In the genomic region with DNA sequence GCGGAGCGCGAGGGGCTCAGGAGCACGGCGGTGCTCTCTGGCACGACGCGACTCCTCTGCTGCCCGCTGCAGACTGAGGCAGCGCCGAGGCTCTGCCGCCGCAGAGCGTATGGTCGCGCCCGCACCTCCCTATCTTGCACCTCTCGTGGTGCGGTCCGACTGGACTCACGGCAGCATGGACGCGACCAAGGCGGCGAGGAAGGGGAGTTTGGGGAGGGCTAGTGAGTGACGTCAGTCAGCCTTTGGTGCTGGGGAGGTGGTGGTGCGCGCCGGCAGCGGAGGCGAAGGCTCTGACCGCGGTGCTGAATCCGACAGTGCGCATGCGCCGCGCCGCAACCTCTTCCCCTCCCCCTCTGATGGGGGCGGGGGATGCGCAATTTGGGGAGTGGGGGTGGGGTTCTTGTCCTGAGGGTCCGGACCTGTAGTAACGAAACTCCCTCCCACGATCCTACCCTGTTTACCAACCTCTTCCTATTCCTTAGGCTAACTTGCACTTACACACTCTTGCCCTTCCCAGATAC, we compare ENCODE assay signal across 8 mouse cellular contexts. TPM values are rescaled to one million over a fixed set of nuclear protein-coding genes. Genes with fewer than 3 reads are reported as not detected.
A peak's percentile ranks its signal among the peaks of the same experiment; 100 is the strongest.
DNase-seq lines count a peak whose midpoint lies in the region; ATAC-seq lines count a peak whose summit lies in the region.

Gene Syn1, minus strand, starts transcription at position 161 of the 521 bp plus-strand sequence.

- no peaks in the 10 kb centered on the region for H3K9me3 ChIP-seq in forebrain, embryonic 13.5 days (replicated peaks)
- H3K9me3 ChIP-seq in liver, embryonic 15.5 days (replicated peaks): no peaks in the 10 kb centered on the region
- H3K9me3 ChIP-seq in neural tube, embryonic 11.5 days (ENCODE audit: control insufficient read depth, low read length): no peaks in the 10 kb centered on the region
- H3K9me3 ChIP-seq in stomach, embryonic 16.5 days (replicated peaks; ENCODE audit: control insufficient read depth, low read length): no peaks in the 10 kb centered on the region

- DNase-seq in c-Kit-positive CD71-negative TER-119-negative erythroid progenitor cells, embryonic 14.5 days (ENCODE audit: low read depth): peak; percentile 54
- peak; percentile 76 for DNase-seq in heart, postnatal 10 days
- DNase-seq in kidney, postnatal 4 days: peak; percentile 79 to 87
- peak; percentile 88 for DNase-seq in neural tube, embryonic 11.5 days (ENCODE audit: low spot score)

- H3K27ac ChIP-seq in forebrain, embryonic 13.5 days: peak within 1 kb of the TSS; percentile 51; the same call in 1 of the 2 replicates
- H3K27ac ChIP-seq in liver, embryonic 15.5 days (replicated peaks): no peak within 1 kb of the TSS
- H3K27ac ChIP-seq in neural tube, embryonic 11.5 days (ENCODE audit: low read depth, low read length): no peak within 1 kb of the TSS
- no peak within 1 kb of the TSS for H3K27ac ChIP-seq in stomach, embryonic 16.5 days (ENCODE audit: low read length)

- peak within 1 kb of the TSS; percentile 53 for H3K4me3 ChIP-seq in forebrain, embryonic 13.5 days
- H3K4me3 ChIP-seq in liver, embryonic 15.5 days (replicated peaks): peak within 1 kb of the TSS; percentile 36
- H3K4me3 ChIP-seq in neural tube, embryonic 11.5 days (ENCODE audit: low read depth, low read length): peak within 1 kb of the TSS; percentile 42
- peak within 1 kb of the TSS; percentile 43 for H3K4me3 ChIP-seq in stomach, embryonic 16.5 days (replicated peaks; ENCODE audit: low read length)

- no peaks in the 10 kb centered on the region for H3K27me3 ChIP-seq in forebrain, embryonic 13.5 days
- H3K27me3 ChIP-seq in liver, embryonic 15.5 days: peaks cover 48% of the 10 kb centered on the region
- H3K27me3 ChIP-seq in neural tube, embryonic 11.5 days (ENCODE audit: control insufficient read depth, insufficient read depth, low read length): no peaks in the 10 kb centered on the region
- no peaks in the 10 kb centered on the region for H3K27me3 ChIP-seq in stomach, embryonic 16.5 days (ENCODE audit: control insufficient read depth, insufficient read depth, low read length)

- intact Hi-C loops in heart, postnatal 10 days (cut with DNase I): no loop called here

- peak within 1 kb of the TSS; percentile 63 for H3K9ac ChIP-seq in forebrain, embryonic 13.5 days
- H3K9ac ChIP-seq in liver, embryonic 15.5 days: no peak within 1 kb of the TSS
- H3K9ac ChIP-seq in neural tube, embryonic 11.5 days (ENCODE audit: low read length): peak within 1 kb of the TSS; percentile 35
- peak within 1 kb of the TSS; percentile 16; the same call in 1 of the 2 replicates for H3K9ac ChIP-seq in stomach, embryonic 16.5 days (ENCODE audit: low read length)

- peak within 1 kb of the TSS; percentile 63 for H3K4me2 ChIP-seq in forebrain, embryonic 13.5 days
- H3K4me2 ChIP-seq in liver, embryonic 15.5 days: peak within 1 kb of the TSS; percentile 56
- peak within 1 kb of the TSS; percentile 53 for H3K4me2 ChIP-seq in neural tube, embryonic 11.5 days (ENCODE audit: low read depth)
- H3K4me2 ChIP-seq in stomach, embryonic 16.5 days (ENCODE audit: low read depth, low read length): peak within 1 kb of the TSS; percentile 82

- ATAC-seq in CD4-positive, CD25-positive, alpha-beta regulatory T cell, adult 4 months: peak; percentile 97
- ATAC-seq in forebrain, embryonic 13.5 days: peak; percentile 98
- peak; percentile 63 for ATAC-seq in liver, embryonic 15.5 days (ENCODE audit: insufficient read depth)
- peak; percentile 94 for ATAC-seq in neural tube, embryonic 11.5 days (ENCODE audit: insufficient read depth, low FRiP score, low TSS enrichment)
- ATAC-seq in stomach, embryonic 16.5 days (ENCODE audit: insufficient read depth, low FRiP score): peak; percentile 95

- H3K36me3 ChIP-seq in forebrain, embryonic 13.5 days (ENCODE audit: poor library complexity, severe bottlenecking): no peaks in the 10 kb centered on the region; the same call in 1 of the 2 replicates
- H3K36me3 ChIP-seq in liver, embryonic 15.5 days (replicated peaks): no peaks in the 10 kb centered on the region
- no peaks in the 10 kb centered on the region for H3K36me3 ChIP-seq in neural tube, embryonic 11.5 days (ENCODE audit: control insufficient read depth, insufficient read depth, low read length)
- no peaks in the 10 kb centered on the region for H3K36me3 ChIP-seq in stomach, embryonic 16.5 days (ENCODE audit: control insufficient read depth, insufficient read depth, low read length)

- WGBS in forebrain, embryonic 13.5 days: 21% methylated on average over 27 of the region's 44 CpGs
- WGBS in liver, embryonic 15.5 days (ENCODE audit: insufficient replicate concordance): 18% methylated on average over 44 of the region's 44 CpGs
- WGBS in neural tube, embryonic 11.5 days: 5% methylated on average over 34 of the region's 44 CpGs
- WGBS in stomach, embryonic 16.5 days: 6% methylated on average over 30 of the region's 44 CpGs

- H3K4me1 ChIP-seq in forebrain, embryonic 13.5 days: peaks cover 4% of the 10 kb centered on the region; the same call in 1 of the 2 replicates
- no peaks in the 10 kb centered on the region for H3K4me1 ChIP-seq in liver, embryonic 15.5 days (replicated peaks)
- H3K4me1 ChIP-seq in neural tube, embryonic 11.5 days (ENCODE audit: control insufficient read depth, insufficient read depth, low read length): no peaks in the 10 kb centered on the region
- no peaks in the 10 kb centered on the region for H3K4me1 ChIP-seq in stomach, embryonic 16.5 days (ENCODE audit: control insufficient read depth, insufficient read depth, low read length)

RNA-seq across cellular contexts. Expression of gene Syn1, which starts in this region (rescaled TPM):
- under 1 TPM in 1 of 2 experiments, not detected in 1; 0.20 TPM for polyA plus RNA-seq in CD4-positive, CD25-positive, alpha-beta regulatory T cell, adult 4 months (2017; shearing (Covaris generic))
- polyA plus RNA-seq in forebrain, embryonic 13.5 days (2015; fragmentation: Nextera tagmentation; extraction: Ambion mirVana): 12.2 and 13.8 TPM in 2 replicates
- total RNA-seq in heart, postnatal 10 days (2021): under 1 TPM; 0.36 to 0.40 TPM
- polyA plus RNA-seq in liver, embryonic 15.5 days (2015; fragmentation: Nextera tagmentation; extraction: Ambion mirVana): 0.06 and 0.09 TPM in 2 replicates
- polyA plus RNA-seq in neural tube, embryonic 11.5 days (2014; fragmentation: Nextera tagmentation; extraction: Ambion mirVana): 17.1 and 21.4 TPM in 2 replicates
- 0.87 and 1.1 TPM in 2 replicates for polyA plus RNA-seq in stomach, embryonic 16.5 days (2015; fragmentation: Nextera tagmentation; extraction: Ambion mirVana)

Comparison
In these comparisons a context has a peak if more than half of its experiments do, and no peak if none do; other contexts are left out.
1. Peak in ATAC-seq in CD4-positive, CD25-positive, alpha-beta regulatory T cell, adult 4 months; RNA of the gene not detected or under 1 TPM.
2. Peak in DNase-seq in heart, postnatal 10 days; RNA of the gene not detected or under 1 TPM.
3. Peak in ATAC-seq, H3K4me3 ChIP-seq and H3K4me2 ChIP-seq in liver, embryonic 15.5 days; RNA of the gene not detected or under 1 TPM.